Mouse (Mus musculus) natural killer cell, adult 2 months (primary cell): ENCODE results near the gene Cfd.

Experiments
- DNase-seq, 2 experiments: peaks; one replicate each; pipeline ENCODE4 v3.0.0; 2022; ENCODE audit warnings: low spot score in 2 of 2

The Cfd gene

DNA sequence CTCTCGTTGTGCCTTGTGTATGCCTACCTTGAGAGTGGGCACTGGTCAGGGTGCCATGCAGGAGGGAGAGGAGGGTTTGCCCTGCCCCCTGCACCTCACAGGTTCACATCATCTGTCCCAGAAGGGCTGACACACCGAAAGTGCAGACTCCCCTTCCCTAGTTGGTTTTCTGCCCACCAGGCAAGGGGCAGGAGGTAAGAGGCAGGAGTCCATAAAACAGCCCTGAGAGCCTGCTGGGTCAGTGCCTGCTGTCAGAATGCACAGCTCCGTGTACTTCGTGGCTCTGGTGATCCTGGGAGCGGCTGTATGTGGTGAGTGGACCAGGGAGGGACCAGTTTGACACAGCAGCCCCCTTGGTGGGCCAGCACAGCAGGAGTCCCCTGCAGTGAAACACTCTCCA is at the start of gene Cfd:
Gene Cfd (plus strand): TSS at position 184 of the 400 bp plus-strand sequence.
- DNase-seq = no peak

GRCm38 (mm10) chr10:79842322-79842721 is 48.3 kb upstream of the Cfd start:
- no peak for DNase-seq

- DNase-seq = no peak
Observed at GRCm38 (mm10) chr10:79843476-79843875, 47.2 kb upstream of the Cfd start.

GRCm38 (mm10) chr10:79846553-79846952 is 44.1 kb upstream of the Cfd start:
- no peak for DNase-seq

DNA sequence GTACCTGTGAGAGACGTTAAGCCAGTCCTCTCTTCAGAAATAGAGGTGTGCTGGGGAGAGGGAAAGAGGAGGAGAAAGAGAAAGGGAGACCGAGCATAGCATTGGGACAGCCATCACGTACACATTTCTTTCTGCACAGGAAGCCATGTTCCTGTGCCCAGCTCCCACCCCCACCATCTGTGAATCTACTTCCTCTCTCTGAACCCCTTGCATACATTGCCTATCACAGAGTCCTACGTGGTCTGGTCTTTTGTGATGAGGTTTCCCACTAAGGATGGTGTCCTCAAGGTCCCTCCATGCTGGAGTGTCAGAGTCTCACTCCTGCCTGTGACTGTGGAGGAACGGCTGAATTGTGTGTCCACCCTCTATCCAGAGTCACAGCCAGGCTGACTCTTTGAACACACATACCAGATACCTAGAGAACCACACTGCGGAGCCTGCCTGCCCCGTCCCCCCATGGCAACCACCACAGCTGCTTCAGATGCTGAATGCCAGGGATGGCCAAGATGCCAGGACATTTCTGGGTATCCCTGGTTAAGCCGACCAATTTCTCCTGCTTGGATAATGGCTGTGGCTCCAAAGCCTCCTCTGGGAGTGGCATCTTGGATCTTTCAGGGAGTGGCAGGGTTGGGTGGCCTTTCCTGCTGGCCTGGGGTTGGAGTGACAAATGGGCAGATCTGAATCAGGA is 40.6 kb upstream of the Cfd start:
- no peak for DNase-seq

DNA sequence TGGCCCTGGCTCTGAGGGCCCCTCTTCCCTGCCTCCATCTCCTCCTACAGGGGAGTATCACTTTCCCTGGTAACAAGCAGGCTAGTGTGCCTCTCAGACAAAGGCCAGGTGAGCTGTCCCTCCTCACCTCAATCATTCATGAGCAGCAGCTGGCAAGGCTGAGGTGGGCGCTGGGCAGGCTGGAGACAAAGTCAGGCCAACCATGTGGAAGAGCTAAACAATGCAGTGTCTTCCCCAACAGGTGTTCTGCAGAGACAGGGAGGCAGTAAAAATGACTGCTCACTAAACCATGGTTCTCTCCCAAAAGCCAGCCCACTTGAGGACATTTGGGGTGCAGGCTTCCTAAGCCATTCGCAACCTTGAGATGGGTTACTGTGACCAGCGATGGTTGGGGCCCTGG is 39.0 kb upstream of the Cfd start:
- DNase-seq = no peak

DNA sequence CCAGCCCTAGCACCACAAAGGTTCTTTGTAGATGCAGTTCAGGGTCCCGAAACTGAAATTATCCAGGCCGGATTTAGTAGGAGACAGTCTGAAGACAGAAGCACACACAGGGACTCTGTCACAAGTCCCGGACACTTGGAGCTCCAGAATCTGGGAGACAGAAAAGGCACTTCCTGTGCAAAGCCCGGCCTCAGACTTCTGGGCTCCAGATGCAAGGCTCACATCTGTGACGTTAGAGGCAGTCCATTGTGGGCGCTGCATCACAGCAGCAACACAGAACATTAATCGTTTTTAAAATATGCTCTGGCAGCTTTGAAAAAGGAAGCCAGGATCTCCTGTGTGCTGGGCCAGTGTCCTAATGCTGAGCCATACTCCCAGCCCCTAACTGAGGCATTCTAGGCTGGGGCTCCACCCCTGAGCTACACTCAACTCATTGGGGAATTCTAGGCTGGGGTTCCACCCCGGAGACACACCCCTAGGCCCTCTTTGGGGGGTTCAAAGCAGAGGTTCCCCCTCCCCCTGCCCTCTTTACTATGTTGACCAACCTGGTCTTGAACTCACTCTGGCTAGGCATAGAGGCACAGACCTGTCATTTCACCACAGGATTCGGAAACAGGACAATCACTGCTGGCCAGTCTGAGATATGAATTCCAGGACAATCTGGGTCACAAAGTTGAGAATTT is 38.4 kb upstream of the Cfd start:
- no peak for DNase-seq

GRCm38 (mm10) chr10:79852827-79853226 is 37.8 kb upstream of the Cfd start:
- DNase-seq = no peak

GRCm38 (mm10) chr10:79853392-79853791 is 37.3 kb upstream of the Cfd start:
- peak in 1 of 2 experiments; percentile 38 for DNase-seq

DNA sequence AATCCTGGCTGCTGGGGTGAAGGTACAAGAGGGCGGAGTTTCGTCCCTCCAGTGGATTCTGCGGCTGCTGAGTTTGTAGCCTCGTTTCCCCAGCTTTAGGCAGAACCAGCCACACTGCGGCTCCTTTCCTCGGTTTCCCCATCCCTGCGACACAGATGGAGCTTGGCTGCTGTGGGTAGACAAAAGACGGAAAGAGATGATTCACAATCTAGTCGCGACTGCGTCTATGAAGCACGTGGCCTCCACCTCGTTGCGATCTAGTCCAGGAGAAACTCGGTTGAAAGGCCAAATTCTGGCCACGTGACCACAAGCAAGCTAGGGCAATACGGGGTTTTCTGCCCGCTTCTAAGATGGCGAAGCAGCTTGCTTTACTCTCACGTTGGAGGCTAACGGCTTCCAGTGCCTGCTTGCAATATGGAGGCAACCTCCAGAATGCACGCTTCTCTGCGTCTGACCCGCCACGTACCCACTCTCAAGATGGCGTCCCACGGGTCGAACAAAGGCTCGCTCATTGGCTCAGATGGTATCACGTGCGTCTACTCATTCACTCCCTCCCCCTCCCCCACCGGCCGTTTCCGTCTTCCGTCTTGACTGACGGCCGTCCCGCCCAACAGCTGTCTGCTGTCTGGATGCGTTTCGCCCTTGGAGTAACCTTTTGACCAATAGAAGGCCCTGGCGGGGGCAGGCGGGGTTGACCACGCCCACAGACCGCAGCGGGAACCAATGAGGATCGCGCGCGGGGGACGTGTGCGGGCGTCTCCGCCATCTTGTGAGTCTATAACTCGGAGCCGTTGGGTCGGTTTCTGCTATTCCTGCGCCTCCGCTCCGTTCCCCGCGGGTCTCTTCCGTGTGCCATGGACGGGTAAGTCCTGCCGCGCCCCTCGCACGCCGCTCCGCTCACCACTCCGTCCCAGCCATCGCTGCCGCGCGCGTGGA is 36.5 kb upstream of the Cfd start, which contains the start of gene Ptbp1:
Gene Ptbp1 (plus strand): TSS at position 568 of the 936 bp plus-strand sequence.
- DNase-seq = peak; percentile 98 to 99

- peak; percentile 70 for DNase-seq
Observed at GRCm38 (mm10) chr10:79854801-79855541, 35.7 kb upstream of the Cfd start.

- DNase-seq = peak; percentile 60 to 72
Observed at GRCm38 (mm10) chr10:79855558-79856184, 35.0 kb upstream of the Cfd start.

DNA sequence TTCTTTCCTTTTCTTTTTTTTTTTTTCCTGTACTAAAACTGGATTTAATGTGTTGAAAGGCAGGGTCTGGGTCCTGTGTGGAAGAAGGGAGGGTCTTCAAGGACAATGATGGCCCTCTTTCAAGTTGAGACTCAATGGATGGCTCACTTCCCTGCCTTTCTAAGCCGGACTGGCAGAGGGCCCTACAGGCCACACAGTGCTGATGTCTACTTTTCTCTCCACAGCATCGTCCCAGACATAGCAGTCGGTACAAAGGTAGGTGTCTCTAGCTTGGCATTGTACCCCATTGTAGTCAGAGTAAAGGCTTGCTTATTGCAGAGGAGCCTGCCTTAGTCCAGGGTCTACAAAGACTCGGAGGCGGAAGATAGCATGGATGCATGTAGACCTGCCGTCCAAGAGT is 34.4 kb upstream of the Cfd start:
- no peak for DNase-seq

- DNase-seq = peak in 1 of 2 experiments; percentile 54
Observed at GRCm38 (mm10) chr10:79856704-79857451, 33.8 kb upstream of the Cfd start.

- DNase-seq = peak; percentile 75 to 80
Observed at GRCm38 (mm10) chr10:79857452-79857811, 33.2 kb upstream of the Cfd start.

- DNase-seq = no peak
Observed at GRCm38 (mm10) chr10:79857894-79858293, 32.8 kb upstream of the Cfd start.

DNA sequence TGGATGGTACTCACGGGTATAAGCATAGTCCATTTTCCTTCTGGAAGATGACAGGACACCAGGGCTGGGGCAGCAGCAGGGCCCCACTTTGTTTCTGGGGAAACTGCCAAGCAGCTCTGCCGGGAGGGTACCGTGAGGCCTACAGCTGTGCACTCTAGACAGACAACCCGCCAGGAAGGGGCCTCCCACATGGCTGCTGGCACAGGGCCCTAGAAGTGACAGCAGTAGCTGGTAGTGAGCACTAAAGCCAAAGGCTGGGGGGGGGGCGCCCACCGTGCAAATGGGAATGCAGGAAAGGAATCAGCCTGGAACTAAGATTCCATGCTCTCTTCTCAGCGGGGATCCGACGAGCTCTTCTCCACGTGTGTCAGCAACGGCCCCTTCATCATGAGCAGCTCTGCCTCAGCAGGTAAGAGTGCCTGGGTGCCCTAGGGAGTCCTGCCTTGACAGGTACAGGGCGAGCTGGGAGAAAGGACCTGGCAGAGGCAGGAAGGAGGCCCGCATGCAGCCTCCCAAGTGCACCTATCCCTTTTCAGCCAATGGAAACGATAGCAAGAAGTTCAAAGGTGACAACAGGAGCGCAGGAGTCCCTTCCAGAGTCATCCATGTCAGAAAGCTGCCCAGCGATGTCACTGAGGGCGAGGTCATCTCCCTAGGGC is 32.1 kb upstream of the Cfd start:
- DNase-seq = no peak

GRCm38 (mm10) chr10:79859116-79859515 is 31.5 kb upstream of the Cfd start:
- no peak for DNase-seq

DNA sequence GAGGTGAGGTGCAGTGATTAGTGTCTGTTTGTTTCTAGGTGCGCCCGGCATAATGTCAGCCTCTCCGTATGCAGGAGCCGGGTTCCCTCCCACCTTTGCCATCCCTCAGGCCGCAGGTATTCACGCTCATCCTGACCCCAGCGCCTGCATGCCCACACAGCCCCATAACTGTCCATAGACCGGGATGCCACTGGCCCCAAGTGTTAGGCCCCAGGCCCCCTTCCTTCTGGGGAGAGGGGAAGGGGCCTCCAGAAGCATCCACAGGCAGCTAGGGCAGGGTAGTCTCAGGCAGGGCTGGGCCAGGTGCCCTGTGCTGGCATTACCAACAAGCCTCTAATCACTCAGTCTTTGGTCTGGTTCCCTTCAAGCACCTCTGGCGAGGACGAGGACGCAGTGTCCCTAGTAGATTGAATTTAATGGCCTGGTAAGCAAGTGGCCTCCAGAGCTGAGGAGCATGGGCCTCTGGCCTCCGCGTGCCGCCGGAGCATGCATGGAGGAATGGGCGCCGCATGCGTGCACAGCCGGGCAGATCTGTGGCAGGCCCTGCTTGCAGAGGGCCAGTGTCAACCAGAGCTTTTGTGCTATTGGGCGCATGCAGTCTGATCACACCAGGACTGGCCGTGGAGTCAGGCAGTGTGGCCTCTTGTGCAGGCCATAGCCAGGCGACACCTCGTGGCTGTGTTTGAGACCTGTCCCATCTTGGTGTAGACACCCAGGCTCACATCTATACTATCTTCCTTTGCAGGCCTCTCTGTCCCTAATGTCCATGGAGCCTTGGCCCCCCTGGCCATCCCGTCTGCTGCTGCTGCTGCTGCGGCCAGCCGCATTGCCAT is 30.4 kb upstream of the Cfd start:
- DNase-seq = no peak
